Mouse (Mus musculus) neural tube, embryonic 15.5 days (tissue): ENCODE results near the gene Vmo1. TPM values are rescaled to one million over a fixed set of nuclear protein-coding genes. Genes with fewer than 3 reads are reported as not detected.

Experiments used
- ATAC-seq: fragments of 200-750 bp; cut with Nextera tagmentation; 2 replicates; pipeline ENCODE4 v1.8.0; 2017; ENCODE audit warnings: mild to moderate bottlenecking, moderate TSS enrichment, moderate library complexity; ENCODE audit not compliant: low FRiP score
- H3K27ac ChIP-seq: fragments of 300-500 bp; sonication (generic); replicated peaks from 2 replicates; pipeline ENCODE4 v1.5.1; 2015; ENCODE audit warnings: mild to moderate bottlenecking, inconsistent platforms
- H3K27me3 ChIP-seq: fragments of 300-500 bp; sonication (generic); replicated peaks from 2 replicates; pipeline ENCODE4 v1.6.1; 2015; ENCODE audit warnings: inconsistent platforms
- H3K36me3 ChIP-seq: fragments of 300-500 bp; sonication (generic); 2 replicates; pipeline ENCODE4 v1.6.1; 2015; ENCODE audit warnings: inconsistent platforms
- H3K4me1 ChIP-seq: fragments of 300-500 bp; sonication (generic); 2 replicates; pipeline ENCODE4 v1.6.1; 2015; ENCODE audit warnings: inconsistent platforms
- H3K4me2 ChIP-seq: fragments of 300-500 bp; sonication (generic); 2 replicates; pipeline ENCODE4 v1.6.1; 2015; ENCODE audit warnings: inconsistent platforms, mild to moderate bottlenecking, moderate library complexity
- H3K4me3 ChIP-seq: fragments of 300-500 bp; sonication (generic); replicated peaks from 2 replicates; pipeline ENCODE4 v1.5.1; 2015; ENCODE audit warnings: mild to moderate bottlenecking, inconsistent platforms
- H3K9ac ChIP-seq: fragments of 300-500 bp; sonication (generic); replicated peaks from 2 replicates; pipeline ENCODE4 v1.6.1; 2015; ENCODE audit warnings: mild to moderate bottlenecking, inconsistent platforms
- H3K9me3 ChIP-seq: fragments of 300-500 bp; sonication (generic); replicated peaks from 2 replicates; pipeline ENCODE4 v1.6.1; 2016; ENCODE audit warnings: inconsistent platforms
- WGBS: fragments of 180-500 bp; shearing (Covaris S2); methylation state at CpG from one replicate; pipeline ENCODE4 v1.1.7; 2015; ENCODE audit warnings: mixed read lengths; 5-methylcytosine and 5-hydroxymethylcytosine counted together
- polyA plus RNA-seq: library from polyadenylated mRNA; unstranded; fragments of >200 nt; fragmentation: Nextera tagmentation; extraction: Ambion mirVana; gene quantifications from 2 replicates; pipeline ENCODE4 v1.2.1, GENCODE M21; 2015

Gene Vmo1
- polyA plus RNA-seq, 1 experiment from 2014 or later: 0.32 TPM

- H3K9ac ChIP-seq: peak within 1 kb of the TSS; percentile 42
- no peak for ATAC-seq
- peak within 1 kb of the TSS; percentile 29 for H3K4me3 ChIP-seq
- no peaks in the 10 kb centered on the region for H3K9me3 ChIP-seq
- H3K27me3 ChIP-seq: 0 out of 2 replicates have a peak, but pooled peaks cover 4% of the 10 kb centered on the region
- peaks cover 11% of the 10 kb centered on the region for H3K4me1 ChIP-seq
- H3K36me3 ChIP-seq: no peaks in the 10 kb centered on the region
- H3K4me2 ChIP-seq: peak within 1 kb of the TSS; percentile 54
- H3K27ac ChIP-seq: peak within 1 kb of the TSS; percentile 66
- WGBS: 80% methylated on average over 10 of the region's 10 CpGs
These were observed 4.5 kb upstream of the Vmo1 start, which contains the start of gene Gltpd2 for GRCm38 (mm10) chr11:70518923-70519322. Gltpd2 (plus strand) TSS chr11:70519196.

GRCm38 (mm10) chr11:70518436-70518835, 4.0 kb upstream of the Vmo1 start:
- no peak for ATAC-seq
- Histone ChIP-seq H3K4me3 (no peak overlapping the region), H3K4me2 (no peak overlapping the region), H3K4me1 (peaks cover 11% of the 10 kb centered on the region), H3K27ac (no peak overlapping the region), H3K27me3 (0 out of 2 replicates have a peak, but pooled peaks cover 4% of the 10 kb centered on the region), H3K9me3 (no peaks in the 10 kb centered on the region), H3K36me3 (no peaks in the 10 kb centered on the region), H3K9ac (no peak overlapping the region)
- 71% methylated on average over 1 of the region's 1 CpGs for WGBS

- 28% methylated on average over 2 of the region's 2 CpGs for WGBS
- no peak overlapping the region for H3K9ac ChIP-seq
These were observed 1.9 kb upstream of the Vmo1 start for GRCm38 (mm10) chr11:70516352-70516751.

GRCm38 (mm10) chr11:70513520-70513919, 896 bp downstream of the Vmo1 start:
- no peak overlapping the region for H3K9ac ChIP-seq
- H3K9me3 ChIP-seq: no peaks in the 10 kb centered on the region
- no peak overlapping the region for H3K4me2 ChIP-seq
- 39% methylated on average over 11 of the region's 11 CpGs for whole genome bisulfite sequencing
- H3K4me1 ChIP-seq: peaks cover 9% of the 10 kb centered on the region
- H3K27me3 ChIP-seq: no peaks in the 10 kb centered on the region
- no peak overlapping the region for H3K27ac ChIP-seq
- ATAC-seq: no peak
- H3K36me3 ChIP-seq: no peaks in the 10 kb centered on the region
- H3K4me3 ChIP-seq: no peak overlapping the region

More at GRCm38 (mm10) chr11:70516352-70516751, 1.9 kb upstream of the Vmo1 start:
- Histone ChIP-seq H3K27me3 (0 out of 2 replicates have a peak, but pooled peaks cover 4% of the 10 kb centered on the region), H3K4me2 (no peak overlapping the region), H3K36me3 (no peaks in the 10 kb centered on the region), H3K4me3 (no peak overlapping the region), H3K27ac (no peak overlapping the region), H3K4me1 (peaks cover 11% of the 10 kb centered on the region), H3K9me3 (no peaks in the 10 kb centered on the region)
- ATAC-seq: no peak

GRCm38 (mm10) chr11:70512709-70513342, 1.6 kb downstream of the Vmo1 start:
- WGBS: 86% methylated on average over 7 of the region's 7 CpGs
- H3K4me3 ChIP-seq: no peak overlapping the region
- no peaks in the 10 kb centered on the region for H3K27me3 ChIP-seq
- H3K4me1 ChIP-seq: peaks cover 9% of the 10 kb centered on the region
- no peaks in the 10 kb centered on the region for H3K9me3 ChIP-seq
- no peak overlapping the region for H3K9ac ChIP-seq
- H3K36me3 ChIP-seq: no peaks in the 10 kb centered on the region
- H3K27ac ChIP-seq: no peak overlapping the region
- H3K4me2 ChIP-seq: no peak overlapping the region
- ATAC-seq: no peak

GRCm38 (mm10) chr11:70511825-70512224, 2.6 kb downstream of the Vmo1 start:
- Histone ChIP-seq H3K4me3 (no peak overlapping the region), H3K9ac (no peak overlapping the region), H3K27me3 (no peaks in the 10 kb centered on the region), H3K9me3 (no peaks in the 10 kb centered on the region), H3K27ac (no peak overlapping the region), H3K36me3 (no peaks in the 10 kb centered on the region), H3K4me2 (no peak overlapping the region), H3K4me1 (peaks cover 9% of the 10 kb centered on the region)
- 85% methylated on average over 7 of the region's 7 CpGs for WGBS
- no peak for ATAC-seq

DNA sequence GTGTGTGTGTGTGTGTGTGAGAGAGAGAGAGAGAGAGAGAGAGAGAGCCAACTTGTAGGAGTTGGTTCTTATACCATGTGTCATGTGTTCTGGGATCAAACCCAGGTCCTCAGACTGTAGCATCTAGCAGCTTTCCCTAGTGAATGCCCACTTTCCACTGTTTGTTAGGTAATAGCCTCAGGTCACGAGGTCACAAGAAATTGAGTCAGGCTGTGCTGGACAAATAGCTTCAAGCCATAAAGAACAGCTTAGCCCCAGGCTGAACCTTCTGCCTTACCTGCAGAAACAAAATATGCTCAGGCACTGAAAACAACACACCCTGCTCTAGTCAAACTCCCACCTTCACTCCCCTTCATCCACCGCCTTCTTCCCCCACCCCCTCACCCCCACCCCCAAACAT, 3.2 kb downstream of the Vmo1 start:
- Histone ChIP-seq H3K4me1 (peaks cover 9% of the 10 kb centered on the region), H3K27me3 (no peaks in the 10 kb centered on the region), H3K9ac (no peak overlapping the region), H3K4me3 (no peak overlapping the region), H3K9me3 (no peaks in the 10 kb centered on the region), H3K4me2 (no peak overlapping the region), H3K27ac (no peak overlapping the region), H3K36me3 (no peaks in the 10 kb centered on the region)
- 54% methylated on average over 2 of the region's 2 CpGs for WGBS
- no peak for ATAC-seq

- Histone ChIP-seq H3K9ac (no peak overlapping the region), H3K9me3 (no peaks in the 10 kb centered on the region), H3K4me1 (peaks cover 9% of the 10 kb centered on the region), H3K27me3 (0 out of 2 replicates have a peak, but pooled peaks cover 3% of the 10 kb centered on the region), H3K36me3 (no peaks in the 10 kb centered on the region), H3K4me3 (0 out of 2 replicates have a peak overlapping the region, but pooled peaks have one; percentile 12), H3K4me2 (peak overlapping the region; percentile 45), H3K27ac (no peak overlapping the region)
- WGBS: 10% methylated on average over 19 of the region's 19 CpGs
- ATAC-seq: peak; percentile 59; the same call in 1 of the 2 replicates
These were observed 4.5 kb downstream of the Vmo1 start for GRCm38 (mm10) chr11:70509753-70510564.

GRCm38 (mm10) chr11:70506962-70507515, 7.4 kb downstream of the Vmo1 start:
- Histone ChIP-seq H3K9me3 (no peaks in the 10 kb centered on the region), H3K4me2 (no peak overlapping the region), H3K27me3 (0 out of 2 replicates have a peak, but pooled peaks cover 6% of the 10 kb centered on the region), H3K4me1 (peaks cover 9% of the 10 kb centered on the region), H3K36me3 (no peaks in the 10 kb centered on the region), H3K4me3 (no peak overlapping the region), H3K27ac (no peak overlapping the region), H3K9ac (no peak overlapping the region)
- ATAC-seq: no peak
- WGBS: 77% methylated on average over 7 of the region's 7 CpGs

DNA sequence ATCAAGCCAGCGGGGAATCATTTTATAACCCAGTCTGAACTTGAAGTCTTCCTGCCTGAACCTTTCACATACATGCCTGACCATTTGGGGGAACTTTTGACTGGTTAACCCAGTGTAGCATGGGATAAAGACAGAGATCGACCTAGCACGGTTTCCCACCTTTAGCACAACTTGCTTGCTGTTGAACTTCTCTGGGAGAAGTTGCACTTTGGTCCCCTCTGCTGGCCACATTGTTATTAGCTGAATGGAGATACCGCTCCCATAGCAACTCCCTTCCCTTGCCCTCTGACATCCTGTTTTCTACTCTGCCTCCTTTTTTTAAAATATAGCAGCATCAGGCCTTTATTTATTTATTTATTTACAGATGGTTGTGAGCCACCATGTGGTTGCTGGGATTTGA, 8.0 kb downstream of the Vmo1 start:
- no peak overlapping the region for H3K9ac ChIP-seq
- no peak overlapping the region for H3K4me2 ChIP-seq
- peaks cover 9% of the 10 kb centered on the region for H3K4me1 ChIP-seq
- H3K36me3 ChIP-seq: no peaks in the 10 kb centered on the region
- no peak overlapping the region for H3K27ac ChIP-seq
- WGBS: 30% methylated on average over 4 of the region's 4 CpGs
- H3K4me3 ChIP-seq: no peak overlapping the region
- H3K9me3 ChIP-seq: no peaks in the 10 kb centered on the region
- H3K27me3 ChIP-seq: 0 out of 2 replicates have a peak, but pooled peaks cover 6% of the 10 kb centered on the region
- no peak for ATAC-seq

GRCm38 (mm10) chr11:70504970-70505369, 9.4 kb downstream of the Vmo1 start, which contains the start of gene Tm4sf5:
Tm4sf5 (plus strand) TSS chr11:70505244.
- ATAC-seq: no peak
- Histone ChIP-seq H3K36me3 (no peaks in the 10 kb centered on the region), H3K4me2 (no peak within 1 kb of the TSS), H3K9me3 (no peaks in the 10 kb centered on the region), H3K4me3 (no peak within 1 kb of the TSS), H3K27ac (no peak within 1 kb of the TSS), H3K27me3 (0 out of 2 replicates have a peak, but pooled peaks cover 6% of the 10 kb centered on the region), H3K4me1 (peaks cover 5% of the 10 kb centered on the region), H3K9ac (no peak within 1 kb of the TSS)
- WGBS: 78% methylated on average over 9 of the region's 9 CpGs
